ENCODE assay signal across 11 mouse cellular contexts in genomic region chr6:86568816-86569460, GRCm38 (mm10). TPM values are rescaled to one million over a fixed set of nuclear protein-coding genes. Genes with fewer than 3 reads are reported as not detected.
A peak's percentile ranks its signal among the peaks of the same experiment; 100 is the strongest.
DNase-seq lines count a peak whose midpoint lies in the region; ATAC-seq lines count a peak whose summit lies in the region.
"Had no signal": no experiment of that assay in that cellular context is flagged by ENCODE, and none has a peak within 500 bp of the region (broad histone marks: within the 10 kb centered on the region; RNA-seq: fewer than 3 reads in every experiment).

No protein-coding gene starts in this region.

- WGBS in kidney, embryonic 15.5 days = 53% methylated on average over 3 of the region's 3 CpGs
- WGBS in midbrain, embryonic 14.5 days = 30% methylated on average over 3 of the region's 3 CpGs

- peaks cover 30% of the 10 kb centered on the region for H3K36me3 ChIP-seq in kidney, embryonic 15.5 days
- peaks cover 28% of the 10 kb centered on the region for H3K36me3 ChIP-seq in midbrain, embryonic 14.5 days (ENCODE audit: control insufficient read depth, insufficient read depth, low read length)

- no peak overlapping the region for H3K9ac ChIP-seq in kidney, embryonic 15.5 days
- H3K9ac ChIP-seq in midbrain, embryonic 14.5 days (replicated peaks; ENCODE audit: low read length) = no peak overlapping the region
- H3K9ac ChIP-seq: liver, embryonic 12.5 days; midbrain, embryonic 12.5 days had no signal

- DNase-seq in cerebellum, postnatal 14 days = peak; percentile 43 to 53
- no peak for DNase-seq in cerebellum, adult 11-12 months
- DNase-seq in kidney, adult 18-20 months = no peak
- DNase-seq in midbrain, embryonic 14.5 days = no peak
- DNase-seq in right cerebral cortex, postnatal 36 days (ENCODE audit: low spot score in 2 of 2) = no peak
- DNase-seq in adrenal gland, adult 2 months = no peak
- DNase-seq: adrenal gland, adult 8-10 months had no signal

- H3K4me2 ChIP-seq in kidney, embryonic 15.5 days = no peak overlapping the region
- H3K4me2 ChIP-seq in midbrain, embryonic 14.5 days (ENCODE audit: low read length) = no peak overlapping the region
- H3K4me2 ChIP-seq: liver, embryonic 12.5 days; midbrain, embryonic 12.5 days had no signal

- H3K4me3 ChIP-seq in kidney, embryonic 15.5 days (replicated peaks) = no peak overlapping the region
- H3K4me3 ChIP-seq in midbrain, embryonic 14.5 days (replicated peaks; ENCODE audit: low read depth, low read length) = no peak overlapping the region
- H3K4me3 ChIP-seq: liver, embryonic 12.5 days; midbrain, embryonic 12.5 days had no signal

- peaks cover 15% of the 10 kb centered on the region for H3K4me1 ChIP-seq in kidney, embryonic 15.5 days
- H3K4me1 ChIP-seq in midbrain, embryonic 14.5 days (ENCODE audit: control insufficient read depth, insufficient read depth, low read length) = no peaks in the 10 kb centered on the region

- H3K27ac ChIP-seq in kidney, embryonic 15.5 days = 0 out of 2 replicates have a peak overlapping the region, but pooled peaks have one; percentile 1
- H3K27ac ChIP-seq in midbrain, embryonic 14.5 days (replicated peaks; ENCODE audit: low read depth, low read length) = peak overlapping the region; percentile 37; the same call in 1 of the 2 replicates
- H3K27ac ChIP-seq: liver, embryonic 12.5 days; midbrain, embryonic 12.5 days had no signal

- ATAC-seq in kidney, embryonic 15.5 days (replicated peaks; ENCODE audit: low FRiP score) = no peak
- peak; percentile 12; the same call in 1 of the 2 replicates for ATAC-seq in erythroid progenitor cell, adult 5-6 weeks (replicated peaks; ENCODE audit: low FRiP score, poor library complexity, severe bottlenecking)
- no peak for ATAC-seq in midbrain, embryonic 14.5 days (ENCODE audit: low FRiP score, low TSS enrichment)
- ATAC-seq: liver, embryonic 12.5 days had no signal

- H3K9me3 ChIP-seq in kidney, embryonic 15.5 days (replicated peaks) = no peaks in the 10 kb centered on the region
- no peaks in the 10 kb centered on the region for H3K9me3 ChIP-seq in midbrain, embryonic 14.5 days (ENCODE audit: control insufficient read depth, low read length)
- H3K9me3 ChIP-seq: liver, embryonic 12.5 days; midbrain, embryonic 12.5 days had no signal

- H3K27me3 ChIP-seq in kidney, embryonic 15.5 days = no peaks in the 10 kb centered on the region
- no peaks in the 10 kb centered on the region for H3K27me3 ChIP-seq in midbrain, embryonic 14.5 days (ENCODE audit: control insufficient read depth, insufficient read depth, low read length)
- H3K27me3 ChIP-seq: liver, embryonic 12.5 days; midbrain, embryonic 12.5 days had no signal

RNA-seq across cellular contexts. Expression of gene Pcbp1, which starts 42.8 kb away (rescaled TPM):
- 488 and 506 TPM in 2 replicates for polyA plus RNA-seq in kidney, embryonic 15.5 days (2015; fragmentation: Nextera tagmentation; extraction: Ambion mirVana)
- total RNA-seq in erythroid progenitor cell, adult 5-6 weeks (2015; ENCODE audit: low replicate concordance) = 145 and 147 TPM in 2 replicates
- total RNA-seq in erythroid progenitor cell, adult 5-6 weeks (2017; ENCODE audit: low replicate concordance) = 58.4 and 67.4 TPM in 2 replicates
- 289 and 325 TPM in 2 replicates for polyA plus RNA-seq in midbrain, embryonic 14.5 days (2014; fragmentation: Nextera tagmentation; extraction: Ambion mirVana)
- total RNA-seq in adrenal gland, adult 2 months (2021) = 100 to 1,000 TPM; 320 to 331 TPM
- 379 and 483 TPM in 2 replicates for polyA plus RNA-seq in adrenal gland, adult 2 months (2012; rRNA removed)

RNA-seq across cellular contexts. Expression of gene Asprv1, which starts 59.0 kb away (rescaled TPM):
- 2.6 and 4.5 TPM in 2 replicates for polyA plus RNA-seq in kidney, embryonic 15.5 days (2015; fragmentation: Nextera tagmentation; extraction: Ambion mirVana)
- total RNA-seq in erythroid progenitor cell, adult 5-6 weeks (2015; ENCODE audit: low replicate concordance) = 4.3 TPM in 1 of 2 replicates, not detected in the other
- total RNA-seq in erythroid progenitor cell, adult 5-6 weeks (2017; ENCODE audit: low replicate concordance) = 0.64 and 6.5 TPM in 2 replicates
- polyA plus RNA-seq in midbrain, embryonic 14.5 days (2014; fragmentation: Nextera tagmentation; extraction: Ambion mirVana) = 0.76 and 0.92 TPM in 2 replicates
- not detected for total RNA-seq in adrenal gland, adult 2 months (2021)
- polyA plus RNA-seq in adrenal gland, adult 2 months (2012; rRNA removed) = 0.06 and 0.10 TPM in 2 replicates

Comparison
In these comparisons a context has a peak if more than half of its experiments do, and no peak if none do; other contexts are left out.
1. DNase-seq: peak in cerebellum, postnatal 14 days (2 of 2); none in cerebellum, adult 11-12 months (single experiment), kidney, adult 18-20 months (single experiment), midbrain, embryonic 14.5 days (single experiment), right cerebral cortex, postnatal 36 days (0 of 2) and adrenal gland, adult 2 months (single experiment).